Mouse (Mus musculus) ES-CJ7 (cell line): ENCODE results near the gene Prkcd.

Source experiments
- DNase-seq: peaks from one replicate; pipeline ENCODE4 v3.0.0; 2011; ENCODE audit warnings: low read depth, low spot score

Gene Prkcd

GRCm38 (mm10) chr14:30608176-30608575 is 17.8 kb downstream of the Prkcd start:
- DNase-seq, result no peak

- DNase-seq, result no peak
Measured at GRCm38 (mm10) chr14:30607696-30608095, 18.3 kb downstream of the Prkcd start.

- DNase-seq, result peak; percentile 79
Measured at GRCm38 (mm10) chr14:30606817-30607216, 19.2 kb downstream of the Prkcd start.

GRCm38 (mm10) chr14:30597142-30597541 is 28.9 kb downstream of the Prkcd start:
- DNase-seq, result no peak

GRCm38 (mm10) chr14:30596407-30596806 is 29.6 kb downstream of the Prkcd start:
- no peak for DNase-seq

GRCm38 (mm10) chr14:30595576-30596313 is 30.3 kb downstream of the Prkcd start:
- DNase-seq, result no peak

- DNase-seq, result no peak
Measured at GRCm38 (mm10) chr14:30594092-30594695, 31.8 kb downstream of the Prkcd start.

GRCm38 (mm10) chr14:30593279-30594091 is 32.5 kb downstream of the Prkcd start:
- DNase-seq, result no peak

- peak; percentile 62 for DNase-seq
Measured at GRCm38 (mm10) chr14:30591417-30591816, 34.6 kb downstream of the Prkcd start.

- no peak for DNase-seq
Measured at GRCm38 (mm10) chr14:30590918-30591317, 35.1 kb downstream of the Prkcd start.

- no peak for DNase-seq
Measured at GRCm38 (mm10) chr14:30590041-30590645, 35.9 kb downstream of the Prkcd start.

GRCm38 (mm10) chr14:30586780-30587461 is 39.1 kb downstream of the Prkcd start:
- no peak for DNase-seq

GRCm38 (mm10) chr14:30585323-30585722 is 40.7 kb downstream of the Prkcd start:
- no peak for DNase-seq

- DNase-seq, result peak; percentile 79
Measured at GRCm38 (mm10) chr14:30584497-30585251, 41.3 kb downstream of the Prkcd start.

- no peak for DNase-seq
Measured at GRCm38 (mm10) chr14:30584077-30584476, 41.9 kb downstream of the Prkcd start.

- no peak for DNase-seq
Measured at GRCm38 (mm10) chr14:30581238-30581637, 44.8 kb downstream of the Prkcd start.

GRCm38 (mm10) chr14:30579882-30580281 is 46.1 kb downstream of the Prkcd start:
- DNase-seq, result peak; percentile 88

GRCm38 (mm10) chr14:30579180-30579579 is 46.8 kb downstream of the Prkcd start:
- no peak for DNase-seq

GRCm38 (mm10) chr14:30577303-30578062 is 48.5 kb downstream of the Prkcd start:
- DNase-seq, result peak; percentile 50

- DNase-seq, result no peak
Measured at GRCm38 (mm10) chr14:30576260-30576659, 49.8 kb downstream of the Prkcd start.
